Mouse (Mus musculus) spleen, adult 2 months (tissue): ENCODE results near the gene Srrm1. TPM values are rescaled to one million over a fixed set of nuclear protein-coding genes. Genes with fewer than 3 reads are reported as not detected.
A peak's percentile ranks its signal among the peaks of the same experiment; 100 is the strongest.

Experiments
- DNase-seq, 2 experiments: peaks; one replicate each; pipeline versions ENCODE4 v3.0.0 to v3.0.0-alpha.2; 2012 to 2021; ENCODE audit warnings: low spot score in 2 of 2, low read depth in 1 of 2
- H3K27ac ChIP-seq: fragments of 200-500 bp; 2 replicates; pipeline ENCODE4 v1.5.1; 2012; ENCODE audit warnings: low read length, inconsistent platforms; ENCODE audit not compliant: insufficient read depth
- H3K27me3 ChIP-seq: fragments of 200-500 bp; 2 replicates; pipeline ENCODE4 v1.6.1; 2012; ENCODE audit warnings: mild to moderate bottlenecking, moderate library complexity, low read length, inconsistent platforms; ENCODE audit not compliant: control insufficient read depth, insufficient read depth
- H3K36me3 ChIP-seq: fragments of 200-500 bp; 2 replicates; pipeline ENCODE4 v1.6.1; 2012; ENCODE audit warnings: mild to moderate bottlenecking, low read length, inconsistent platforms; ENCODE audit not compliant: control insufficient read depth, insufficient read depth
- H3K4me1 ChIP-seq: fragments of 200-500 bp; 2 replicates; pipeline ENCODE4 v1.6.1; 2011; ENCODE audit warnings: inconsistent platforms; ENCODE audit not compliant: control insufficient read depth, insufficient read depth, insufficient read length
- H3K4me3 ChIP-seq: fragments of 200-500 bp; 2 replicates; pipeline ENCODE4 v1.5.1; 2011; ENCODE audit warnings: mild to moderate bottlenecking, inconsistent platforms; ENCODE audit not compliant: insufficient read depth, insufficient read length; ENCODE audit errors: extremely low read depth
- CTCF ChIP-seq: fragments of 200-500 bp; IDR thresholded peaks from 2 replicates; pipeline ENCODE4 v1.5.1; 2011; ENCODE audit warnings: mild to moderate bottlenecking, inconsistent platforms; ENCODE audit not compliant: insufficient read depth, insufficient read length, insufficient replicate concordance; ENCODE audit errors: extremely low read depth
- POLR2A ChIP-seq: fragments of 200-500 bp; IDR thresholded peaks from 2 replicates; pipeline ENCODE4 v1.6.1; 2011; ENCODE audit warnings: low read depth, low read length, inconsistent platforms
- WGBS: fragments of 180-500 bp; shearing (Covaris S2); methylation state at CpG from one replicate; pipeline ENCODE4 v1.1.7; 2018; 5-methylcytosine and 5-hydroxymethylcytosine counted together
- polyA plus RNA-seq: library from polyadenylated mRNA; depleted of rRNA; stranded (reverse); fragments of >200 nt; gene quantifications from 2 replicates; pipeline ENCODE4 v1.2.3, GENCODE M21; 2012; rRNA removed

The Srrm1 gene
- polyA plus RNA-seq, 1 experiment: 22.2 TPM

GRCm38 (mm10) chr4:135271881-135272616 is 81.1 kb downstream of the Srrm1 start:
- Histone ChIP-seq H3K4me1 (peaks cover 27% of the 10 kb centered on the region; the same call in 1 of the 2 replicates), H3K27ac (peak overlapping the region; percentile 85), H3K36me3 (peaks cover 1% of the 10 kb centered on the region; the same call in 1 of the 2 replicates), H3K4me3 (peak overlapping the region; percentile 82), H3K27me3 (no peaks in the 10 kb centered on the region)
- peak in 1 of 2 experiments; percentile 42 for DNase-seq
- 0 out of 2 replicates have a peak, but pooled peaks have one; percentile 0 for TF ChIP-seq CTCF
- no peak for TF ChIP-seq POLR2A
- WGBS: under 1% methylated on average over 66 of the region's 67 CpGs

DNA sequence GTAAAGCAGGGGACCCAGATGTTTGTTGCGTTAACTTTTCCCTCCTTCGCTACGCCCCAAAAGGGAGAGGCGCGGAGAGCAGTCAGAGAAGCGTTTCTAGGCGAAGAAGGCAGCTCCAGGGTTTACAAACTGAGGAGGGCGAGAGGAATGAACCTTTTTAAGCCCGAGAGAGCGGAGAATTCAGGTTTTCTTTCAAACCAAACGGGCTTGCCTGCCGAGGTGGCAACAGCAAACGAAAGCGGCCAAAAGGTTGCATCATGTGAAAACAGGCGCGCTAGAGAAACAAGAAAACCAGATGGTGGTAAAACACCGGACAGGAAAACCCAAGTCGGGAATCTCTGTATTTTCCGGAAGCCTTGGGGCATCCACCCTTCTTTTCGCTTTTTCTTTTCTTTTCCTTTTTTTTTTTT is 81.7 kb downstream of the Srrm1 start:
- WGBS: 3% methylated on average over 20 of the region's 20 CpGs
- peak overlapping the region; percentile 85; the same call in 1 of the 2 replicates for H3K27ac ChIP-seq
- H3K4me3 ChIP-seq: peak overlapping the region; percentile 82
- no peak for DNase-seq
- no peak for TF ChIP-seq POLR2A
- no peak for TF ChIP-seq CTCF
- no peaks in the 10 kb centered on the region for H3K27me3 ChIP-seq
- H3K36me3 ChIP-seq: peaks cover 1% of the 10 kb centered on the region; the same call in 1 of the 2 replicates
- peaks cover 28% of the 10 kb centered on the region; the same call in 1 of the 2 replicates for H3K4me1 ChIP-seq

Other genes starting within 250 kb of the Srrm1 start
- gene Runx3, start 232.7 kb downstream of the Srrm1 start, polyA plus RNA-seq: 33.7 and 38.5 TPM in 2 replicates
- 34.7 and 40.8 TPM in 2 replicates for gene Clic4, start 80.5 kb downstream of the Srrm1 start, polyA plus RNA-seq
- 0.83 and 1.2 TPM in 2 replicates for gene Ncmap, start 44.9 kb upstream of the Srrm1 start, polyA plus RNA-seq
- 6.3 and 7.9 TPM in 2 replicates for gene Rcan3, start 80.5 kb upstream of the Srrm1 start, polyA plus RNA-seq
- gene Stpg1, start 141.5 kb upstream of the Srrm1 start, polyA plus RNA-seq: 0.02 and 0.04 TPM in 2 replicates
- 23.5 and 29.0 TPM in 2 replicates for gene Nipal3, start 141.7 kb upstream of the Srrm1 start, polyA plus RNA-seq
- 0.12 and 0.14 TPM in 2 replicates for gene Grhl3, start 220.3 kb upstream of the Srrm1 start, polyA plus RNA-seq